Mouse (Mus musculus): ENCODE measurements around the gene Ywhae.

DNA sequence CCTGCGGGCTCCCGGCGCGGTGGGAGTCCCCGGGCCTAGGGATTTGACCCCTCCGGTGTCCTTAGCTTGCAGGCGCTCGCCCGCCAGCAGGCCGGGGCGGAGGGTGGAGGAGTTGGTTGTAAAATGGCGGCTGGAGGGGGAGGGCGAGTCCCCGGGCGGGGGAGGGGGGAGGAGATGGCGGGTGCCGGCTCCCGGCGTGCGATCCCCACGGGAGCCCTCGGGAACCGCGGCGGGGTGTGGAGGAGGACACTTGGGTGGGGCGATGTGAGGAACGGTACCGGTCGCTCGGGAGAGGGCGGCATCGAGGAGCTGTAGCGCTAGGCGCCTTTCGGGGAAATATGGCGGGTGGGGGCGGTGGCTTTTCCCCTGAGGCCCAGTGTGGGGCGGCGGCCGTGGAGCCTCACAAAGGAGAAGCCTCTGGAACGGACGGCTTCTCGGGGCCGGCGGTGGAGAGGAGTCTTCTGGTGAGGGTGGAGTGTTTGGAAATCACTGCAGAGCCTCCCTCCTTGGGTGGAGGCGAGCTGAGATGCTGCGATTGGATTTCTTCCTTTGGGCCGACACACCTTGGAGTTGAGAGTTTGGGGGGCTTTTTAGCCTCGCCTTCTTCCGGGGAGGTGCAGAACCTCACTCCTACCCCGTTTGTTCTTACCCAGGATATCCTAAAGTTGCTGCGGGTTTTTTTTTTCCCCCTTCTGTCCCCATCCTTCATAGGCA lies 715 bp downstream of the Ywhae start:
- TF ChIP-seq CHD2 (IDR thresholded peaks at IDR 0.05; ENCODE audit: low read depth, low read length) (no peak), ZNF384 (IDR thresholded peaks at IDR 0.05; ENCODE audit: low read depth, low read length) (no peak), ZC3H11A (IDR thresholded peaks at IDR 0.05; ENCODE audit: borderline replicate concordance, low read depth, low read length) (0 out of 2 replicates have a peak, but pooled peaks have one; percentile 18)

Measured in ES-E14 (cell line).